Comparison of ENCODE assay signal across 7 mouse cellular contexts in the genomic region with DNA sequence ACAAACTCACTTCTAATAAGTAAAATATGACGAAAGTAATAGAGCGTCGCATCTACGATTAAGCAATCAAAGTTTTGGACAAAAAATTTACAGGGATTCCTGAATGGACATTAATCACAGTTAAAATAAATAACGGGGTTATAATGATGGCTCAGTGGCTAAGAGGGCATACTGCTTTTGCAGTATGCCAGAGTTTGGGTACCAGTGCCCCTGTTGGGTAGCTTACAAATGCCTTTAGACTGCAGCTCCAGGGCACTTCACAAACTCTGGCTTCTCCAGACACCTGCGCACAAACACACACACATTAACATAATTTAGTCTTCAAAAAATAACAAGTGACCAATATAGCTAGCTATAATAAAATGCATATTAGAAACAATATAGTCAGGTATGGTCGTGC. TPM values are rescaled to one million over a fixed set of nuclear protein-coding genes. Genes with fewer than 3 reads are reported as not detected.
DNase-seq lines count a peak whose midpoint lies in the region; ATAC-seq and TF ChIP-seq lines count a peak whose summit lies in the region.

No protein-coding gene starts in this region.

- H3K4me1 ChIP-seq in lung, embryonic 16.5 days (replicated peaks; ENCODE audit: control insufficient read depth, insufficient read depth, low read length), result peaks cover 9% of the 10 kb centered on the region
- peaks cover 14% of the 10 kb centered on the region for H3K4me1 ChIP-seq in forebrain, embryonic 13.5 days
- no peaks in the 10 kb centered on the region for H3K4me1 ChIP-seq in limb, embryonic 11.5 days (ENCODE audit: control insufficient read depth, insufficient read depth, low read length)
- H3K4me1 ChIP-seq in small intestine, adult 2 months (ENCODE audit: control insufficient read depth, insufficient read depth, insufficient read length, low read length), result peaks cover 5% of the 10 kb centered on the region; the same call in 1 of the 2 replicates

- no peaks in the 10 kb centered on the region for H3K9me3 ChIP-seq in lung, embryonic 16.5 days (ENCODE audit: control insufficient read depth, low read length)
- no peaks in the 10 kb centered on the region for H3K9me3 ChIP-seq in forebrain, embryonic 13.5 days (replicated peaks)
- no peaks in the 10 kb centered on the region for H3K9me3 ChIP-seq in limb, embryonic 11.5 days (ENCODE audit: control insufficient read depth, low read length)

- H3K27ac ChIP-seq in lung, embryonic 16.5 days (ENCODE audit: low read length), result no peak overlapping the region
- H3K27ac ChIP-seq in forebrain, embryonic 13.5 days, result no peak overlapping the region
- H3K27ac ChIP-seq in limb, embryonic 11.5 days (replicated peaks; ENCODE audit: low read depth, low read length), result no peak overlapping the region
- H3K27ac ChIP-seq in small intestine, adult 2 months (ENCODE audit: insufficient read depth, low read depth, low read length), result no peak overlapping the region

- H3K4me2 ChIP-seq in lung, embryonic 16.5 days (ENCODE audit: low read depth, low read length), result peak overlapping the region; percentile 43
- peak overlapping the region; percentile 65 for H3K4me2 ChIP-seq in forebrain, embryonic 13.5 days
- H3K4me2 ChIP-seq in limb, embryonic 11.5 days (ENCODE audit: low read depth, severe bottlenecking), result no peak overlapping the region

- no peak for DNase-seq in lung, postnatal 36 days
- no peak for DNase-seq in limb, embryonic 11.5 days (ENCODE audit: low spot score)
- no peak for DNase-seq in gastrocnemius, postnatal 4 days (ENCODE audit: low spot score in 2 of 2)
- DNase-seq in gastrocnemius, postnatal 10 days, result no peak

- no peak for TF ChIP-seq CTCF in small intestine, adult 2 months (IDR thresholded peaks at IDR 0.05; ENCODE audit: extremely low read depth, insufficient read length, insufficient replicate concordance, low read depth, low read length)

- H3K36me3 ChIP-seq in lung, embryonic 16.5 days (ENCODE audit: control insufficient read depth, insufficient read depth, low read length), result peaks cover 23% of the 10 kb centered on the region
- H3K36me3 ChIP-seq in forebrain, embryonic 13.5 days (ENCODE audit: poor library complexity, severe bottlenecking), result peaks cover 24% of the 10 kb centered on the region
- peaks cover 17% of the 10 kb centered on the region; the same call in 1 of the 2 replicates for H3K36me3 ChIP-seq in limb, embryonic 11.5 days (ENCODE audit: control insufficient read depth, insufficient read depth, low read length)
- peaks cover 17% of the 10 kb centered on the region for H3K36me3 ChIP-seq in small intestine, adult 2 months (ENCODE audit: control insufficient read depth, insufficient read depth, low read length)

- peak overlapping the region; percentile 100 for H3K9ac ChIP-seq in lung, embryonic 16.5 days (ENCODE audit: low read length)
- peak overlapping the region; percentile 99 for H3K9ac ChIP-seq in forebrain, embryonic 13.5 days
- H3K9ac ChIP-seq in limb, embryonic 11.5 days (ENCODE audit: low read length), result no peak overlapping the region

- no peaks in the 10 kb centered on the region for H3K27me3 ChIP-seq in lung, embryonic 16.5 days (ENCODE audit: control insufficient read depth, insufficient read depth, low read depth, low read length)
- 0 out of 2 replicates have a peak, but pooled peaks cover 6% of the 10 kb centered on the region for H3K27me3 ChIP-seq in forebrain, embryonic 13.5 days
- H3K27me3 ChIP-seq in limb, embryonic 11.5 days (ENCODE audit: control insufficient read depth, insufficient read depth, low read length), result no peaks in the 10 kb centered on the region
- no peaks in the 10 kb centered on the region for H3K27me3 ChIP-seq in small intestine, adult 2 months (ENCODE audit: control insufficient read depth, insufficient read depth, low read length)

- no peak for ATAC-seq in lung, embryonic 16.5 days (ENCODE audit: low read depth)
- ATAC-seq in forebrain, embryonic 13.5 days, result peak; percentile 42
- ATAC-seq in limb, embryonic 11.5 days (ENCODE audit: insufficient number of reproducible peaks, low FRiP score, low TSS enrichment, low read depth), result no peak

- WGBS in lung, embryonic 16.5 days, result 35% methylated on average over 7 of the region's 7 CpGs
- 40% methylated on average over 7 of the region's 7 CpGs for WGBS in forebrain, embryonic 13.5 days
- WGBS in limb, embryonic 11.5 days, result 40% methylated on average over 7 of the region's 7 CpGs
- 37% methylated on average over 7 of the region's 7 CpGs for WGBS in small intestine, adult 2 months

- H3K4me3 ChIP-seq in lung, embryonic 16.5 days (ENCODE audit: low read length), result peak overlapping the region; percentile 91
- H3K4me3 ChIP-seq in forebrain, embryonic 13.5 days, result peak overlapping the region; percentile 95
- H3K4me3 ChIP-seq in limb, embryonic 11.5 days (ENCODE audit: low read depth, low read length), result peak overlapping the region; percentile 97; the same call in 1 of the 2 replicates
- peak overlapping the region; percentile 68 for H3K4me3 ChIP-seq in small intestine, adult 2 months (ENCODE audit: low read depth, low read length)

- no peak for TF ChIP-seq POLR2A in small intestine, adult 2 months (IDR thresholded peaks at IDR 0.05; ENCODE audit: low read depth, low read length)

RNA-seq across cellular contexts. Expression of a gene that starts 0.4 kb away (rescaled TPM):
- polyA plus RNA-seq in lung, embryonic 16.5 days (2015; fragmentation: Nextera tagmentation; extraction: Ambion mirVana), result 321 and 331 TPM in 2 replicates
- 369 and 394 TPM in 2 replicates for polyA plus RNA-seq in forebrain, embryonic 13.5 days (2015; fragmentation: Nextera tagmentation; extraction: Ambion mirVana)
- polyA plus RNA-seq in limb, embryonic 11.5 days (2014; fragmentation: Nextera tagmentation; extraction: Ambion mirVana), result 525 and 533 TPM in 2 replicates
- 581 and 681 TPM in 2 replicates for polyA plus RNA-seq in small intestine, adult 2 months (2012; rRNA removed)
- total RNA-seq in gastrocnemius, postnatal 4 days (2021), result 100 to 1,000 TPM; 208 to 216 TPM
- total RNA-seq in gastrocnemius, postnatal 10 days (2021), result 100 to 1,000 TPM; 188 to 208 TPM
